Mouse (Mus musculus) kidney, adult 2 months (tissue): ENCODE measurements around the gene Shld1.

Source experiments
- CTCF ChIP-seq: fragments of 200-500 bp; conservative IDR thresholded peaks from 2 replicates; pipeline ENCODE4 v1.5.1; 2011; ENCODE audit warnings: low read depth, mild to moderate bottlenecking, control low read depth, low read length, moderate library complexity, mixed read lengths; ENCODE audit not compliant: insufficient read depth, insufficient read length
- POLR2A ChIP-seq: fragments of 200-500 bp; IDR thresholded peaks from one replicate; pipeline ENCODE4 v1.6.1; 2011; ENCODE audit warnings: low read depth, low read length, control low read depth

DNA sequence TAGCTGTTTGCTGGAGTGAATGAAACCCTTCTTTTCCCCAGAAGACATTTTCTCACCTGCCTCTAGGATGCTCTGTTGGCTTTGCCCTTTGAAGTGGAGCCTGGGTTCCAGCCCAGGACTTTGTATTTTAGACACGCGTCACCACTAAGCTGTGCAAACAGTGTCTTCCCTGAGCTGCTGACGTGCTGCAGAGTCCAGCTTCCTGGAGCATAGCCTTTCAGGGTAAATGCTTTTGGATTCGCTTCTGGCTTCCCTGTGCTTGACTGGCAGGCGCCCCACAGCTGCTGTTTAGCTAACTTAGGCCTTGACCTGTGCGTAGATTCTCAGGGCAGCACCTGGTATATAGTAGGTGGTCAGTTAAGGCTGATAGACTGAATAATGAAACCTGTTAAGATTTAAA, 11.7 kb downstream of the Shld1 start:
- TF ChIP-seq POLR2A (no peak), CTCF (no peak)
